Mouse (Mus musculus): ENCODE data around the gene 2310034G01Rik. TPM values are rescaled to one million over a fixed set of nuclear protein-coding genes. Genes with fewer than 3 reads are reported as not detected.

2310034G01Rik gene
- total and polyA plus RNA-seq, 2 experiments from 2014 or later: 2.0 to 3.8 TPM

GRCm38 (mm10) chr19:46329031-46329641 lies 21.0 kb downstream of the 2310034G01Rik start:
- H3K27me3 ChIP-seq (ENCODE audit: insufficient read depth, low read length): no peaks in the 10 kb centered on the region
- ATAC-seq (ENCODE audit: low FRiP score) (peak; percentile 1; the same call in 1 of the 2 replicates), DNase-seq (ENCODE audit: low spot score) (no peak)

GRCm38 (mm10) chr19:46328081-46329030 lies 21.7 kb downstream of the 2310034G01Rik start, which contains the start of gene Fbxl15:
Fbxl15 (plus strand) TSS chr19:46328184.
- TF ChIP-seq CTCF (IDR thresholded peaks at IDR 0.05): no peak
- Histone ChIP-seq H3K27me3 (ENCODE audit: insufficient read depth, low read length) (no peaks in the 10 kb centered on the region), H3K9ac (replicated peaks; ENCODE audit: low read length, poor library complexity, severe bottlenecking) (peak within 1 kb of the TSS; percentile 56), H3K4me3 (ENCODE audit: low read depth, low read length) (peak within 1 kb of the TSS; percentile 66), H3K36me3 (ENCODE audit: insufficient read depth, low read length) (peaks cover 26% of the 10 kb centered on the region), H3K4me2 (ENCODE audit: low read depth, low read length, poor library complexity, severe bottlenecking) (peak within 1 kb of the TSS; percentile 97), H3K27ac (ENCODE audit: low read depth, low read length) (peak within 1 kb of the TSS; percentile 90), H3K9me3 (ENCODE audit: low read length) (no peaks in the 10 kb centered on the region), H3K4me1 (ENCODE audit: insufficient read depth, low read length) (peaks cover 12% of the 10 kb centered on the region; the same call in 1 of the 2 replicates)
- peak; percentile 86 for ATAC-seq (ENCODE audit: low FRiP score)
- DNase-seq (ENCODE audit: low spot score): peak; percentile 98
- WGBS: under 1% methylated on average over 81 of the region's 81 CpGs

More at GRCm38 (mm10) chr19:46329031-46329641, 21.0 kb downstream of the 2310034G01Rik start:
- no peak for TF ChIP-seq CTCF (IDR thresholded peaks at IDR 0.05)
- Histone ChIP-seq H3K4me1 (ENCODE audit: insufficient read depth, low read length) (peaks cover 12% of the 10 kb centered on the region; the same call in 1 of the 2 replicates), H3K9ac (replicated peaks; ENCODE audit: low read length, poor library complexity, severe bottlenecking) (peak overlapping the region; percentile 56), H3K36me3 (ENCODE audit: insufficient read depth, low read length) (peaks cover 26% of the 10 kb centered on the region), H3K27ac (ENCODE audit: low read depth, low read length) (peak overlapping the region; percentile 90), H3K4me3 (ENCODE audit: low read depth, low read length) (peak overlapping the region; percentile 66), H3K4me2 (ENCODE audit: low read depth, low read length, poor library complexity, severe bottlenecking) (peak overlapping the region; percentile 97), H3K9me3 (ENCODE audit: low read length) (no peaks in the 10 kb centered on the region)
- 1% methylated on average over 49 of the region's 54 CpGs for WGBS

GRCm38 (mm10) chr19:46327531-46328064 lies 22.5 kb downstream of the 2310034G01Rik start:
- Histone ChIP-seq H3K4me2 (ENCODE audit: low read depth, low read length, poor library complexity, severe bottlenecking) (peak overlapping the region; percentile 97), H3K9me3 (ENCODE audit: low read length) (no peaks in the 10 kb centered on the region), H3K27me3 (ENCODE audit: insufficient read depth, low read length) (no peaks in the 10 kb centered on the region), H3K4me1 (ENCODE audit: insufficient read depth, low read length) (peaks cover 17% of the 10 kb centered on the region; the same call in 1 of the 2 replicates), H3K4me3 (ENCODE audit: low read depth, low read length) (peak overlapping the region; percentile 66), H3K9ac (replicated peaks; ENCODE audit: low read length, poor library complexity, severe bottlenecking) (peak overlapping the region; percentile 56), H3K27ac (ENCODE audit: low read depth, low read length) (peak overlapping the region; percentile 90), H3K36me3 (ENCODE audit: insufficient read depth, low read length) (peaks cover 27% of the 10 kb centered on the region)
- DNase-seq (ENCODE audit: low spot score) (no peak), ATAC-seq (ENCODE audit: low FRiP score) (peak; percentile 0; the same call in 1 of the 2 replicates)
- 30% methylated on average over 14 of the region's 14 CpGs for WGBS
- TF ChIP-seq CTCF (IDR thresholded peaks at IDR 0.05): no peak

- Histone ChIP-seq H3K4me3 (ENCODE audit: low read depth, low read length) (peak within 1 kb of the TSS; percentile 66), H3K27me3 (ENCODE audit: insufficient read depth, low read length) (no peaks in the 10 kb centered on the region), H3K4me1 (ENCODE audit: insufficient read depth, low read length) (peaks cover 24% of the 10 kb centered on the region), H3K36me3 (ENCODE audit: insufficient read depth, low read length) (peaks cover 20% of the 10 kb centered on the region), H3K9ac (replicated peaks; ENCODE audit: low read length, poor library complexity, severe bottlenecking) (peak within 1 kb of the TSS; percentile 56), H3K9me3 (ENCODE audit: low read length) (no peaks in the 10 kb centered on the region), H3K27ac (ENCODE audit: low read depth, low read length) (peak within 1 kb of the TSS; percentile 90), H3K4me2 (ENCODE audit: low read depth, low read length, poor library complexity, severe bottlenecking) (peak within 1 kb of the TSS; percentile 97)
- no peak for TF ChIP-seq CTCF (IDR thresholded peaks at IDR 0.05)
- peak; percentile 82 for DNase-seq (ENCODE audit: low spot score)
- WGBS: under 1% methylated on average over 34 of the region's 35 CpGs
- peak; percentile 3; the same call in 1 of the 2 replicates for ATAC-seq (ENCODE audit: low FRiP score)
These were observed 23.3 kb downstream of the 2310034G01Rik start, which contains the start of gene Psd for GRCm38 (mm10) chr19:46326756-46327305. Psd (minus strand) TSS chr19:46327156.

- ATAC-seq (ENCODE audit: low FRiP score) (peak; percentile 9; the same call in 1 of the 2 replicates), DNase-seq (ENCODE audit: low spot score) (no peak)
- Histone ChIP-seq H3K9me3 (ENCODE audit: low read length) (no peaks in the 10 kb centered on the region), H3K27ac (ENCODE audit: low read depth, low read length) (peak overlapping the region; percentile 90), H3K27me3 (ENCODE audit: insufficient read depth, low read length) (no peaks in the 10 kb centered on the region), H3K4me3 (ENCODE audit: low read depth, low read length) (peak overlapping the region; percentile 66), H3K9ac (replicated peaks; ENCODE audit: low read length, poor library complexity, severe bottlenecking) (peak overlapping the region; percentile 56), H3K4me2 (ENCODE audit: low read depth, low read length, poor library complexity, severe bottlenecking) (peak overlapping the region; percentile 97), H3K36me3 (ENCODE audit: insufficient read depth, low read length) (peaks cover 13% of the 10 kb centered on the region), H3K4me1 (ENCODE audit: insufficient read depth, low read length) (peaks cover 31% of the 10 kb centered on the region)
- WGBS: 2% methylated on average over 29 of the region's 29 CpGs
- no peak for TF ChIP-seq CTCF (IDR thresholded peaks at IDR 0.05)
These were observed 23.9 kb downstream of the 2310034G01Rik start for GRCm38 (mm10) chr19:46326019-46326755.

All from midbrain, postnatal 0 days (tissue).